Mouse (Mus musculus): ENCODE measurements around the gene Olfr1128. TPM values are rescaled to one million over a fixed set of nuclear protein-coding genes. Genes with fewer than 3 reads are reported as not detected.
"Not testable (repeated sequence)": the region's sequence is repeated elsewhere in the genome, so short reads cannot be mapped to it uniquely, and the experiment has no call there.

Gene Olfr1128
- not detected for total RNA-seq (2021)
- long read RNA-seq, experiment 1 = 0 reads
- long read RNA-seq, experiment 2 = 0 reads

- Histone ChIP-seq H3K4me3 (no peak within 1 kb of the TSS), H3K27ac (no peak within 1 kb of the TSS)
- DNase-seq = no peak
- TF ChIP-seq CTCF (IDR thresholded peaks at IDR 0.05) = no peak
- intact Hi-C loops (cut with DNase I) = no loop called here
Measured at GRCm38 (mm10) chr2:87545442-87545841, at the start of gene Olfr1128. TSS of gene Olfr1128 (minus strand) at chr2:87545542.

GRCm38 (mm10) chr2:87573602-87574001, 28.3 kb upstream of the Olfr1128 start, which contains the start of gene Olfr1129:
TSS of gene Olfr1129 (plus strand) at chr2:87573902.
- DNase-seq; intact Hi-C loops (cut with DNase I); H3K4me3 ChIP-seq; H3K27ac ChIP-seq: not testable (repeated sequence)

GRCm38 (mm10) chr2:87534826-87535225, 10.5 kb downstream of the Olfr1128 start:
- H3K4me3 ChIP-seq = no peak overlapping the region
- TF ChIP-seq CTCF (IDR thresholded peaks at IDR 0.05) = no peak
- DNase-seq = no peak
- intact Hi-C loops (cut with DNase I) = no loop called here
- H3K27ac ChIP-seq = no peak overlapping the region

GRCm38 (mm10) chr2:87531496-87531895, 13.8 kb downstream of the Olfr1128 start, which contains the start of gene Olfr153:
TSS of gene Olfr153 (plus strand) at chr2:87531796.
- Histone ChIP-seq H3K4me3 (no peak within 1 kb of the TSS), H3K27ac (no peak within 1 kb of the TSS)
- intact Hi-C loops (cut with DNase I) = no loop called here
- no peak for TF ChIP-seq CTCF (IDR thresholded peaks at IDR 0.05)
- no peak for DNase-seq

GRCm38 (mm10) chr2:87525899-87526616, 19.3 kb downstream of the Olfr1128 start:
- intact Hi-C loops (cut with DNase I); DNase-seq; H3K4me3 ChIP-seq; H3K27ac ChIP-seq: not testable (repeated sequence)

GRCm38 (mm10) chr2:87520651-87521050, 24.7 kb downstream of the Olfr1128 start:
- no peak for TF ChIP-seq CTCF (IDR thresholded peaks at IDR 0.05)
- no peak for DNase-seq
- Histone ChIP-seq H3K4me3 (no peak overlapping the region), H3K27ac (no peak overlapping the region)
- intact Hi-C loops (cut with DNase I) = no loop called here

- no peak for DNase-seq
- intact Hi-C loops (cut with DNase I) = no loop called here
- TF ChIP-seq CTCF (IDR thresholded peaks at IDR 0.05) = no peak
- Histone ChIP-seq H3K27ac (no peak overlapping the region), H3K4me3 (no peak overlapping the region)
Measured at GRCm38 (mm10) chr2:87516581-87516980, 28.8 kb downstream of the Olfr1128 start.

- no peak for TF ChIP-seq CTCF (IDR thresholded peaks at IDR 0.05)
- Histone ChIP-seq H3K4me3 (no peak overlapping the region), H3K27ac (no peak overlapping the region)
- no peak for DNase-seq
- intact Hi-C loops (cut with DNase I) = no loop called here
Measured at GRCm38 (mm10) chr2:87515457-87516060, 29.8 kb downstream of the Olfr1128 start.

GRCm38 (mm10) chr2:87515046-87515445, 30.3 kb downstream of the Olfr1128 start:
- intact Hi-C loops (cut with DNase I) = no loop called here

GRCm38 (mm10) chr2:87506265-87506664, 39.1 kb downstream of the Olfr1128 start, which contains the start of gene Pramel6:
TSS of gene Pramel6 (plus strand) at chr2:87506565.
- Histone ChIP-seq H3K4me3 (no peak within 1 kb of the TSS), H3K27ac (no peak within 1 kb of the TSS)
- TF ChIP-seq CTCF (IDR thresholded peaks at IDR 0.05) = no peak
- intact Hi-C loops (cut with DNase I) = no loop called here
- no peak for DNase-seq

More at GRCm38 (mm10) chr2:87515046-87515445, 30.3 kb downstream of the Olfr1128 start:
- no peak for DNase-seq
- Histone ChIP-seq H3K27ac (no peak overlapping the region), H3K4me3 (no peak overlapping the region)
- no peak for TF ChIP-seq CTCF (IDR thresholded peaks at IDR 0.05)

- H3K27ac ChIP-seq; DNase-seq; intact Hi-C loops (cut with DNase I); H3K4me3 ChIP-seq: not testable (repeated sequence)
Measured at GRCm38 (mm10) chr2:87496993-87497392, 48.3 kb downstream of the Olfr1128 start, which contains the start of gene Pramel7. TSS of gene Pramel7 (minus strand) at chr2:87497093.

Other genes starting within 250 kb of the Olfr1128 start
- gene Olfr1118, start 238.0 kb downstream of the Olfr1128 start, total RNA-seq (2021) = not detected
- gene Olfr1120, start 190.7 kb downstream of the Olfr1128 start, total RNA-seq (2021) = not detected
- gene Olfr1121, start 175.6 kb downstream of the Olfr1128 start, total RNA-seq (2021) = not detected
- gene Olfr1122, start 159.7 kb downstream of the Olfr1128 start, total RNA-seq (2021) = not detected
- gene Olfr1123, start 128.9 kb downstream of the Olfr1128 start, total RNA-seq (2021) = not detected
- gene Olfr1124, start 115.3 kb downstream of the Olfr1128 start, total RNA-seq (2021) = not detected
- gene Olfr1126, start 91.6 kb downstream of the Olfr1128 start, total RNA-seq (2021) = not detected
- not detected for gene Pramel7, start 48.4 kb downstream of the Olfr1128 start, total RNA-seq (2021)
- not detected for gene Pramel6, start 39.0 kb downstream of the Olfr1128 start, total RNA-seq (2021)
- not detected for gene Olfr153, start 13.7 kb downstream of the Olfr1128 start, total RNA-seq (2021)
- not detected for gene Olfr1129, start 28.4 kb upstream of the Olfr1128 start, total RNA-seq (2021)
- not detected for gene Olfr1130, start 60.7 kb upstream of the Olfr1128 start, total RNA-seq (2021)
- gene Olfr1131, start 81.6 kb upstream of the Olfr1128 start, total RNA-seq (2021) = not detected
- not detected for gene Olfr1132, start 92.0 kb upstream of the Olfr1128 start, total RNA-seq (2021)
- not detected for gene Olfr1133, start 101.8 kb upstream of the Olfr1128 start, total RNA-seq (2021)
- not detected for gene Olfr1134, start 112.9 kb upstream of the Olfr1128 start, total RNA-seq (2021)
- not detected for gene Olfr1135, start 128.1 kb upstream of the Olfr1128 start, total RNA-seq (2021)
- not detected for gene Olfr1136, start 148.4 kb upstream of the Olfr1128 start, total RNA-seq (2021)
- gene Olfr1137, start 167.6 kb upstream of the Olfr1128 start, total RNA-seq (2021) = not detected
- gene Olfr1138, start 194.4 kb upstream of the Olfr1128 start, total RNA-seq (2021) = not detected
- gene Olfr1140, start 198.2 kb upstream of the Olfr1128 start, total RNA-seq (2021) = not detected
- not detected for gene Olfr1141, start 208.4 kb upstream of the Olfr1128 start, total RNA-seq (2021)
- not detected for gene Olfr152, start 233.9 kb upstream of the Olfr1128 start, total RNA-seq (2021)

All from gastrocnemius, adult 2 months (tissue).